13 mouse cellular contexts compared by ENCODE assay signal in the genomic region with DNA sequence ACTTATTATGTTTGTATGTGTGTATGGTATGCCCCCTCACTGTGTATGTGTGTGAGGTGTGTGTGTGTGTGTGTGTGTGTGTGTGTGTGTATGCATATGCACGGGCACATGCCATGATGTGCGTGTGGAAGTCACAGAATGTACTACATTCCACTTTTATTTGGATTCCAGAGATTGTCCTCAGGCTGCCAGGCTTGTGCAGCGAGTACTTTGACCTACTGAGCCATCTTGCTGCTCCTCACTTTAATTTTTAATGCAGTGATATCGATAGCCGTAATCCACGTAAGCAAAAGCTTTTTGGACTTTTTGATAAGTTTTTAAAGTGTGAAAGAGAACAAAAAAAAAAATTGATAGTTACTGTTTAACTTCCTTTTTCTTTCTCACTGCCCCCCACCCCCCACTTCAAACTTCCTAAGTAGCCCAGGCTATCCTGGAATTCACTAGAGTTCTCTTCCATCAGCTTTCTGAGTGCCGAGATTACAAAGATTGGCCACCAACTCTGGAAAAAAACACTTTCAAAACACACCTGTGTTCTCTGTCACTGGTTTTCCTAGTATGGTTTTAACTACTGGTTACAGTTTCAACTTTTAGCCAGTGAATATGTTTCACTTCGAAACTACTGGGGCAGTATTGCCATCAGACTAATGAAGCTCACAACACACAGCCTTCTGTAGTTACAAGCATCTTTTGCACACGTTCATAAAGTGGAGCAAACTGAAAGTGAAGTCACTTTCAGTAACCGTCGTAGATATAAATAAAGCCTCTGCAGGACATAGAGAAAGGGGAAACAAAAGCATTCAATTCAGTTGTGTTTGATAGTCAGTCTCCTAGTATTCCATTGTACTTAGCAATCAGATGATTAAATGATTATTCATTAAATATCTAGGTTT. TPM values are rescaled to one million over a fixed set of nuclear protein-coding genes. Genes with fewer than 3 reads are reported as not detected.
DNase-seq lines count a peak whose midpoint lies in the region; ATAC-seq and TF ChIP-seq lines count a peak whose summit lies in the region.
"Had no signal": no experiment of that assay in that cellular context is flagged by ENCODE, and none has a peak within 500 bp of the region (broad histone marks: within the 10 kb centered on the region; RNA-seq: fewer than 3 reads in every experiment).

No protein-coding gene starts in this region.

- TF ChIP-seq CTCF in layer of hippocampus, adult 2 months (conservative IDR thresholded peaks at IDR 0.05): no peak
- no peak for TF ChIP-seq CTCF in bone marrow, adult 2 months (IDR thresholded peaks at IDR 0.05; ENCODE audit: control insufficient read depth, insufficient read depth, low read length)

- H3K4me3 ChIP-seq in layer of hippocampus, adult 2 months: 0 out of 2 replicates have a peak overlapping the region, but pooled peaks have one; percentile 11
- H3K4me3 ChIP-seq in bone marrow, adult 2 months (replicated peaks; ENCODE audit: control insufficient read depth, low read depth, low read length): no peak overlapping the region
- H3K4me3 ChIP-seq in liver, embryonic 11.5 days (ENCODE audit: low read depth, low read length): no peak overlapping the region
- H3K4me3 ChIP-seq: embryonic facial prominence, embryonic 10.5 days; forebrain, embryonic 12.5 days had no signal

- peaks cover 4% of the 10 kb centered on the region; the same call in 1 of the 2 replicates for H3K36me3 ChIP-seq in liver, embryonic 11.5 days (ENCODE audit: control insufficient read depth, insufficient read depth, low read length)
- H3K36me3 ChIP-seq: embryonic facial prominence, embryonic 10.5 days; forebrain, embryonic 12.5 days had no signal

- TF ChIP-seq POLR2A in bone marrow, adult 2 months (IDR thresholded peaks at IDR 0.05; ENCODE audit: borderline replicate concordance, control insufficient read depth, low read depth, low read length): no peak

- no peak overlapping the region; the same call in 1 of the 2 replicates for H3K9ac ChIP-seq in liver, embryonic 11.5 days (ENCODE audit: low read depth, low read length)
- H3K9ac ChIP-seq: forebrain, embryonic 12.5 days had no signal

- H3K9me3 ChIP-seq in liver, embryonic 11.5 days (ENCODE audit: control insufficient read depth, low read length): no peaks in the 10 kb centered on the region
- H3K9me3 ChIP-seq: embryonic facial prominence, embryonic 10.5 days; forebrain, embryonic 12.5 days had no signal

- WGBS in bone marrow, adult 2 months: 33% methylated on average over 11 of the region's 11 CpGs
- WGBS in liver, embryonic 11.5 days: 79% methylated on average over 11 of the region's 11 CpGs

- no peak for DNase-seq in layer of hippocampus, adult 2 months (ENCODE audit: low spot score in 2 of 2)
- no peak for DNase-seq in layer of hippocampus, adult 11-12 months (ENCODE audit: low spot score)
- no peak for DNase-seq in liver, embryonic 11.5 days (ENCODE audit: low spot score)
- no peak for DNase-seq in urinary bladder, postnatal 36 days (ENCODE audit: low spot score in 2 of 2)
- DNase-seq in cerebellum, adult 18-20 months: no peak
- DNase-seq: gastrocnemius, postnatal 14 days; heart, postnatal 10 days; lung, postnatal 10 days had no signal

- H3K27me3 ChIP-seq in liver, embryonic 11.5 days (replicated peaks; ENCODE audit: control insufficient read depth, insufficient read depth, low read length): no peaks in the 10 kb centered on the region

- no peak overlapping the region for H3K27ac ChIP-seq in layer of hippocampus, adult 2 months
- peak overlapping the region; percentile 53; the same call in 1 of the 2 replicates for H3K27ac ChIP-seq in bone marrow, adult 2 months (ENCODE audit: control insufficient read depth, insufficient read depth, low read depth, low read length, poor library complexity)
- no peak overlapping the region; the same call in 1 of the 2 replicates for H3K27ac ChIP-seq in liver, embryonic 11.5 days (ENCODE audit: low read depth, low read length)
- H3K27ac ChIP-seq: embryonic facial prominence, embryonic 10.5 days; forebrain, embryonic 12.5 days had no signal

- ATAC-seq in liver, embryonic 11.5 days (replicated peaks; ENCODE audit: low FRiP score): no peak
- peak; percentile 51; the same call in 1 of the 2 replicates for ATAC-seq in neutrophil, adult 5-6 weeks (ENCODE audit: extremely low read depth, insufficient number of reproducible peaks, low FRiP score, poor library complexity, severe bottlenecking)
- ATAC-seq: intestine, postnatal 0 days had no signal

- H3K4me2 ChIP-seq in liver, embryonic 11.5 days: peak overlapping the region; percentile 49
- H3K4me2 ChIP-seq: forebrain, embryonic 12.5 days had no signal

- H3K4me1 ChIP-seq in bone marrow, adult 2 months (ENCODE audit: control insufficient read depth, insufficient read depth, low read length): peaks cover 9% of the 10 kb centered on the region; the same call in 1 of the 2 replicates
- peaks cover 47% of the 10 kb centered on the region for H3K4me1 ChIP-seq in liver, embryonic 11.5 days (replicated peaks; ENCODE audit: control insufficient read depth, insufficient read depth, low read length)

RNA-seq across cellular contexts. Expression of gene Exoc6, which starts 3.4 kb away (rescaled TPM):
- total RNA-seq in layer of hippocampus, adult 2 months (2021): 10 to 100 TPM; 53.3 to 54.7 TPM
- polyA plus RNA-seq in bone marrow, adult 2 months (2011; ENCODE audit: insufficient read depth, insufficient read length, low replicate concordance, missing spikeins): 21.7 and 27.8 TPM in 2 replicates
- polyA plus RNA-seq in liver, embryonic 11.5 days (2014; fragmentation: Nextera tagmentation; extraction: Ambion mirVana): 53.3 and 62.0 TPM in 2 replicates
- total RNA-seq in neutrophil, adult 5-6 weeks (2017): 65.1 and 69.9 TPM in 2 replicates
